Mouse (Mus musculus): Measurements from ENCODE around the gene Kcnmb3.

- no peak for TF ChIP-seq CTCF (IDR thresholded peaks at IDR 0.05; ENCODE audit: low read depth, low read length)
- no peak for TF ChIP-seq GATA2 (IDR thresholded peaks at IDR 0.05; ENCODE audit: borderline replicate concordance, low read depth, low read length)
- no peak for TF ChIP-seq GATA1 (IDR thresholded peaks at IDR 0.05; ENCODE audit: borderline replicate concordance, low read length)
- no peak for TF ChIP-seq TAL1 (conservative IDR thresholded peaks at IDR 0.05; ENCODE audit: low read depth, low read length)
These were observed 3.9 kb downstream of the Kcnmb3 start for GRCm38 (mm10) chr3:32488172-32488571.
